Mouse (Mus musculus): Measurements from ENCODE around the gene Kcne4. TPM values are rescaled to one million over a fixed set of nuclear protein-coding genes. Genes with fewer than 3 reads are reported as not detected.

Gene Kcne4
- total and polyA plus RNA-seq, 2 experiments from 2014 or later: 3.5 to 3.9 TPM

- Histone ChIP-seq H3K27me3 (ENCODE audit: control insufficient read depth, insufficient read depth, low read length) (no peaks in the 10 kb centered on the region), H3K9ac (replicated peaks; ENCODE audit: low read depth, low read length) (no peak overlapping the region), H3K4me1 (ENCODE audit: control insufficient read depth, insufficient read depth) (peaks cover 3% of the 10 kb centered on the region; the same call in 1 of the 2 replicates), H3K4me3 (ENCODE audit: low read depth, low read length) (no peak overlapping the region), H3K9me3 (replicated peaks; ENCODE audit: control insufficient read depth, low read length) (no peaks in the 10 kb centered on the region), H3K27ac (ENCODE audit: low read depth) (no peak overlapping the region), H3K4me2 (ENCODE audit: low read depth, low read length) (no peak overlapping the region), H3K36me3 (replicated peaks; ENCODE audit: control insufficient read depth, insufficient read depth, low read length) (no peaks in the 10 kb centered on the region)
- ATAC-seq (ENCODE audit: insufficient read depth, low read depth) (no peak), DNase-seq (ENCODE audit: low spot score) (no peak)
- 76% methylated on average over 3 of the region's 3 CpGs for WGBS
- no peak for TF ChIP-seq EP300 (IDR thresholded peaks at IDR 0.05; ENCODE audit: low read depth)
- no peak for TF ChIP-seq CTCF (IDR thresholded peaks at IDR 0.05; ENCODE audit: low read depth)
Measured at GRCm38 (mm10) chr1:78810904-78811303, 5.7 kb upstream of the Kcne4 start.

- Histone ChIP-seq H3K9ac (replicated peaks; ENCODE audit: low read depth, low read length) (no peak overlapping the region), H3K36me3 (replicated peaks; ENCODE audit: control insufficient read depth, insufficient read depth, low read length) (no peaks in the 10 kb centered on the region), H3K4me1 (ENCODE audit: control insufficient read depth, insufficient read depth) (peaks cover 3% of the 10 kb centered on the region; the same call in 1 of the 2 replicates), H3K4me3 (ENCODE audit: low read depth, low read length) (no peak overlapping the region), H3K27me3 (ENCODE audit: control insufficient read depth, insufficient read depth, low read length) (no peaks in the 10 kb centered on the region), H3K9me3 (replicated peaks; ENCODE audit: control insufficient read depth, low read length) (no peaks in the 10 kb centered on the region), H3K27ac (ENCODE audit: low read depth) (no peak overlapping the region), H3K4me2 (ENCODE audit: low read depth, low read length) (no peak overlapping the region; the same call in 1 of the 2 replicates)
- ATAC-seq (ENCODE audit: insufficient read depth, low read depth) (no peak), DNase-seq (ENCODE audit: low spot score) (no peak)
- TF ChIP-seq EP300 (IDR thresholded peaks at IDR 0.05; ENCODE audit: low read depth): no peak
- no peak for TF ChIP-seq CTCF (IDR thresholded peaks at IDR 0.05; ENCODE audit: low read depth)
- 48% methylated on average over 10 of the region's 10 CpGs for WGBS
Measured at GRCm38 (mm10) chr1:78811975-78812490, 4.5 kb upstream of the Kcne4 start.

GRCm38 (mm10) chr1:78817756-78818155, 1.2 kb downstream of the Kcne4 start:
- no peak for DNase-seq (ENCODE audit: low spot score)
- no peak overlapping the region for H3K27ac ChIP-seq (ENCODE audit: low read depth)

GRCm38 (mm10) chr1:78818630-78819526, 2.3 kb downstream of the Kcne4 start:
- 48% methylated on average over 11 of the region's 11 CpGs for WGBS
- no peaks in the 10 kb centered on the region for H3K36me3 ChIP-seq (replicated peaks; ENCODE audit: control insufficient read depth, insufficient read depth, low read length)
- ATAC-seq (ENCODE audit: insufficient read depth, low read depth) (peak; percentile 32), DNase-seq (ENCODE audit: low spot score) (no peak)
- peak overlapping the region; percentile 38 for H3K4me2 ChIP-seq (ENCODE audit: low read depth, low read length)
- H3K4me1 ChIP-seq (ENCODE audit: control insufficient read depth, insufficient read depth): peaks cover 22% of the 10 kb centered on the region
- 0 out of 2 replicates have a peak overlapping the region, but pooled peaks have one; percentile 5 for H3K9ac ChIP-seq (replicated peaks; ENCODE audit: low read depth, low read length)
- TF ChIP-seq CTCF (IDR thresholded peaks at IDR 0.05; ENCODE audit: low read depth): no peak
- TF ChIP-seq EP300 (IDR thresholded peaks at IDR 0.05; ENCODE audit: low read depth): no peak
- H3K4me3 ChIP-seq (ENCODE audit: low read depth, low read length): no peak overlapping the region
- no peaks in the 10 kb centered on the region for H3K9me3 ChIP-seq (replicated peaks; ENCODE audit: control insufficient read depth, low read length)
- H3K27me3 ChIP-seq (ENCODE audit: control insufficient read depth, insufficient read depth, low read length): no peaks in the 10 kb centered on the region
- peak overlapping the region; percentile 80 for H3K27ac ChIP-seq (ENCODE audit: low read depth)

More at GRCm38 (mm10) chr1:78817756-78818155, 1.2 kb downstream of the Kcne4 start:
- TF ChIP-seq EP300 (IDR thresholded peaks at IDR 0.05; ENCODE audit: low read depth): no peak
- no peak for TF ChIP-seq CTCF (IDR thresholded peaks at IDR 0.05; ENCODE audit: low read depth)
- Histone ChIP-seq H3K9me3 (replicated peaks; ENCODE audit: control insufficient read depth, low read length) (no peaks in the 10 kb centered on the region), H3K9ac (replicated peaks; ENCODE audit: low read depth, low read length) (no peak overlapping the region), H3K4me3 (ENCODE audit: low read depth, low read length) (peak overlapping the region; percentile 21), H3K36me3 (replicated peaks; ENCODE audit: control insufficient read depth, insufficient read depth, low read length) (no peaks in the 10 kb centered on the region), H3K27me3 (ENCODE audit: control insufficient read depth, insufficient read depth, low read length) (no peaks in the 10 kb centered on the region), H3K4me1 (ENCODE audit: control insufficient read depth, insufficient read depth) (peaks cover 22% of the 10 kb centered on the region), H3K4me2 (ENCODE audit: low read depth, low read length) (peak overlapping the region; percentile 38)
- WGBS: 83% methylated on average over 16 of the region's 16 CpGs
- ATAC-seq (ENCODE audit: insufficient read depth, low read depth): no peak

- 8% methylated on average over 7 of the region's 7 CpGs for WGBS
- peak; percentile 93 for DNase-seq (ENCODE audit: low spot score)
- Histone ChIP-seq H3K4me3 (ENCODE audit: low read depth, low read length) (no peak overlapping the region), H3K9me3 (replicated peaks; ENCODE audit: control insufficient read depth, low read length) (no peaks in the 10 kb centered on the region), H3K27me3 (ENCODE audit: control insufficient read depth, insufficient read depth, low read length) (no peaks in the 10 kb centered on the region), H3K27ac (ENCODE audit: low read depth) (peak overlapping the region; percentile 80), H3K9ac (replicated peaks; ENCODE audit: low read depth, low read length) (0 out of 2 replicates have a peak overlapping the region, but pooled peaks have one; percentile 5), H3K4me1 (ENCODE audit: control insufficient read depth, insufficient read depth) (peaks cover 22% of the 10 kb centered on the region), H3K4me2 (ENCODE audit: low read depth, low read length) (peak overlapping the region; percentile 38; the same call in 1 of the 2 replicates), H3K36me3 (replicated peaks; ENCODE audit: control insufficient read depth, insufficient read depth, low read length) (no peaks in the 10 kb centered on the region)
- peak; percentile 84 for ATAC-seq (ENCODE audit: insufficient read depth, low read depth)
- TF ChIP-seq EP300 (IDR thresholded peaks at IDR 0.05; ENCODE audit: low read depth): peak; percentile 72; the same call in 1 of the 2 replicates
- TF ChIP-seq CTCF (IDR thresholded peaks at IDR 0.05; ENCODE audit: low read depth): no peak
Measured at GRCm38 (mm10) chr1:78819592-78819991, 3.0 kb downstream of the Kcne4 start.
